Mouse (Mus musculus): ENCODE data around the gene Dennd2a. TPM values are rescaled to one million over a fixed set of nuclear protein-coding genes. Genes with fewer than 3 reads are reported as not detected.
A peak's percentile ranks its signal among the peaks of the same experiment; 100 is the strongest.
"Not testable (repeated sequence)": the region's sequence is repeated elsewhere in the genome, so short reads cannot be mapped to it uniquely, and the experiment has no call there.

Gene Dennd2a
- total RNA-seq, 2 experiments from 2014 or later: 8.2 to 10.9 TPM

- peak; percentile 76 for DNase-seq
- intact Hi-C loops (cut with DNase I; ENCODE audit: low total_unique reads): loop anchor here (2.0 kb wide), 1 partner anchor 100 kb away; no protein-coding TSS in a partner anchor
These were observed 94.8 kb downstream of the Dennd2a start for GRCm38 (mm10) chr6:39462621-39463538.

DNA sequence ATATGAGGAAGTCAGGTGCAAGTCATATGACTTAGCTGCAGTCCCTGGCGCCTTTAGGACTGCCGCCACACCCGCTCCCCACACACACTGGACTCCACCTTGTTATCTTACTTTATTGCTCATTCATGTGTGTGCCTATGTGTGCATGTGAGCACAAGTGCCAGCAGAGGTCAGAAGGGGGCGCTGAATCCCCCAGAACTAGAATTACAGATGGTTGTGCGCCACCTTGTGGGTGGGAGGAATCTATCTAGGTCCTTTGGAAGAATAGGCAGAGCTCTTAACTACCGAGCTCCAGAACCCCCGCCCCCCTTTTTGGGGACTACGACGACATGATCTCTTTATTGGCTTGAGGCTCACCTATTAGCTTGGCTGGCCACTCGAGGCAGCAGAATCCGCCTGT is 97.6 kb downstream of the Dennd2a start:
- no peak for DNase-seq
- intact Hi-C loops (cut with DNase I; ENCODE audit: low total_unique reads): no loop called here

DNA sequence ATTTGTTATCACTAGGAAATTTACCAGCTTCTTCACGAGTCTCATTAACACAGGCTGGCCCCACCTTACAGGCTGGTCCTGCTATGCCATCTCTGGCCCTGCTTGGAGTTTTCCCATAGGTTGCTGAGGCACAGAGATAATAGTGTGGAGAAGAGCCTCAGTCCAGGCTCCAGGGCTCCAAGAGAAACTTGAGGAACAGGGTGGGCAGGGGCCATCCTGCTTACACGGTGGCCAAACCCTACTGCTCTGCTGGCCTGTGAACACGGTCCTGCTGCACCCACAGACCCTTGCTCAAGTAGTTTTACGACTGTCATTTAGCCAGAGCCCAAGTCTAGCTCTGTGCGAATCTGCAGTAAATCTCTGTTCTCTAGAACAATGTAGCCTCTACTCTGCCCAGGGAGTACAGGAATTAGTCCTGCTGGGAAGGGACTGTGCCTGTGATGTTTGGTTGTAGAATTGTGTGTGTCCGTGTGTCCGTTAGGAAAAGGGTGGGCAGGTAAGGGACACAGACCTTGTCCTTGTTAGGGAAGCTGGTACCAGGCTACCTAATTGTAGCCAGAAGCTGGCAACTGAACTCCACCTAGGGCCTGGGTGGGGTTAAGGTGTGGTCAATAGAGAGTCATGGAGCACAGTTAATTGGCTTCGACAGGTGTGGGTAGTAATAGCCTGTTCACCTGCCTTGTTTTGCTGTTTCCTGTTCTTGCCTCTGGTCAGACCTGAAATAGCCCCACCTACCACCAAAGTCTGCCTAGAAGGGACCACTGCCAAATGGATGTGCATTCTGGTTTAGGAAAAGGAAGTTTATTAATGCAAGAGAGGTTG is 102.1 kb downstream of the Dennd2a start:
- intact Hi-C loops (cut with DNase I; ENCODE audit: low total_unique reads): no loop called here
- no peak for DNase-seq

DNA sequence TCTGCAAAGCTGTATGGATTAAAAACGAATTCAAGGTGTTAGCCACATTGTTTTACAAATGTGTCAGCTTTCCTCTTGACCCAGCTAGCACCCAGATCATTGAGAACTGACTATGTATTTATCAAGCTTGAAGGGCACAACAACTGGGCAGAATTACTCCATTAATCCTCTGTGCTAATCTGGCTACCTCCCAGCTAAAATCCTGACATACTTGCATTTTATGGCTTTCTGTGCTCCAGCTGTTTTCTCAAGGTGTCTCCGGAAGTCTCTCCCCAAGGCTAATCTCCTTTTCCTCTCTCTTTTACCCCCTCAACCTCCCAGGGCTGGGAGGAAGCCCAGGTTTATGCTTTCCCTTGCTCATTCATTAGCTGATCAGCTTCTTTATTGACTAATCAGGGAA is 103.1 kb downstream of the Dennd2a start:
- intact Hi-C loops (cut with DNase I; ENCODE audit: low total_unique reads): no loop called here
- no peak for DNase-seq

- intact Hi-C loops (cut with DNase I; ENCODE audit: low total_unique reads): no loop called here
- DNase-seq: no peak
These were observed 104.1 kb downstream of the Dennd2a start for GRCm38 (mm10) chr6:39453564-39453963.

GRCm38 (mm10) chr6:39451033-39451432 is 106.6 kb downstream of the Dennd2a start:
- intact Hi-C loops (cut with DNase I; ENCODE audit: low total_unique reads): no loop called here
- no peak for DNase-seq

- intact Hi-C loops (cut with DNase I; ENCODE audit: low total_unique reads): no loop called here
- DNase-seq: no peak
These were observed 107.1 kb downstream of the Dennd2a start for GRCm38 (mm10) chr6:39450580-39450979.

- DNase-seq: no peak
- intact Hi-C loops (cut with DNase I; ENCODE audit: low total_unique reads): no loop called here
These were observed 110.1 kb downstream of the Dennd2a start for GRCm38 (mm10) chr6:39447429-39448185.

DNA sequence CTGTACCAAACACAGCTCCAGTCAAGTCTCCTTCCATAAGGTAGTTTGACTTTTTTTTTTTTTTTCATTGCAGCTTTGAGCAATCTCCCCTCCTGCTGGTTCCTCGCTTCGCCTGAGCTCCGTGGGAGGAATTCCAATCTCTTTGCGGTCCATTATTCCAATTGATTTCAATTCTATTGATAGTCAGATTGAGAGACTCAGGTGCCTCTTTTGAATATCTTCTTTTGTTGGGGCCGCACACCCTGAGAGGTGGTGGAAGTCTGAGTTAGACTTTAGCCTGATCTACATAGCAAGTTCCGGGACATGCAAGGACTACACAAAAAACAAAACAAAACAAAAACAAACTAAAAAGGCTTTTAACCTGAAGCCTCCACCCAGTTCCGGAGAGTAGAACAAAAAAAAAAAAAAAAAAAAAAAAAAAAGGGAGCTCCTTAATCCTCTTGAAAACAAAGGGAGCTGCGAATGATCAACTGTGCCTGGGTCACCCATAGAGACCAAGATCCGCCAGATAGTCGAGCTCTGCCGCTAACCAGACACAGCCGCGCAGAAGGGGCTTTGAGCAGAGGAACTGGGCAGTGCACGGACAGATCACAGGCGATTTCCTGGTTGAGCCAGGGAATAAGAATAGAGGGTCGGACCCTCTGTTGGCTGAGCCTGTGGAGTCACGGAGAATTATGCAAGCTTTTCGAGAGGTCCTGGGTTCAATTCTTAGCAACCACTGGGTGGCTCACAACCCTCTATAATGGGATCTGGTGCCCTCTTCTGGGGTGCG is 111.7 kb downstream of the Dennd2a start:
- DNase-seq: no peak
- intact Hi-C loops (cut with DNase I; ENCODE audit: low total_unique reads): no loop called here

DNA sequence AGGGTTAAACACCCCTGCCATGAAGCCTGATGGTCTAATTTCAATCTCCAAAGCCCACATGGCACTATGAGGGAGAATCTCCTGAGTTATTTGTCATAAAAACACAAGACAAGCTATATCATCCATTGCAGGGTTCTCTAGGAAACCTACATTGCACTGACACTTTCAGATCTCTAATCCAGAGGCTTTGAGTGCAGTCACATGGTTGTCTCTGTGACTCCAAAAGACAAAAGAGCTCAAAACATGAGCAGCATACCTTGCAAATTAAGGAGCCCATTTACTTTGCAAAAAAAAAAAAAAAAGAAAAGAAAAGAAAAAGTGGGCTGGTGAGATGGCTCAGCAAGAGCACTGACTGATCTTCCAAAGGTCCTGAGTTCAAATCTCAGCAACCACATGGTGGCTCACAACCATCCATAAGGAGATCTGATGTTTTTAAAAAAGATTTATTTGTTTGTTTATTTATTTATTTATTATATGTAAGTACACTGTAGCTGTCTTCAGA is 114.8 kb downstream of the Dennd2a start:
- intact Hi-C loops (cut with DNase I; ENCODE audit: low total_unique reads): no loop called here
- DNase-seq: no peak

GRCm38 (mm10) chr6:39440207-39440606 is 117.5 kb downstream of the Dennd2a start:
- DNase-seq: no peak
- intact Hi-C loops (cut with DNase I; ENCODE audit: low total_unique reads): no loop called here

- DNase-seq; intact Hi-C loops (cut with DNase I; ENCODE audit: low total_unique reads): not testable (repeated sequence)
These were observed 120.1 kb downstream of the Dennd2a start for GRCm38 (mm10) chr6:39437519-39437918.

DNA sequence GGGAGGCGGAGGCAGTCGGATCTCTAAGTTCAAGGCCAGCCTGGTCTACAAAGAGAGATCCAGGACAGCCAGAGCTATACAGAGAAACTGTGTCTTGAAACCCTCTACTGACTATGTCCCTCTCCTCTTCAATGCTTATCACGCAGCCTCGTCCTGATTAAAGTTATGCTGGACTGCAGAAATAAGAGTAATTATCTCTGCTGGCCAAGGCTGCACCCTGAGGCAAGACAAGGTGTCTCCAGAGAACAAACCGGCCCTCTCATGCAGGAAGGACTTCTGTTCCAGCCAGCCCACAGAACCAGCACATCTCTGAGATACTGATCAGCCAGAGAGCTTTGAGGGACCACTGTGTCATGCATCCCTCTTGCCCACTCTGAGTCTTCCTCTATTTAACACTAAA is 121.8 kb downstream of the Dennd2a start:
- intact Hi-C loops (cut with DNase I; ENCODE audit: low total_unique reads): no loop called here
- DNase-seq: no peak

- intact Hi-C loops (cut with DNase I; ENCODE audit: low total_unique reads): no loop called here
- no peak for DNase-seq
These were observed 122.7 kb downstream of the Dennd2a start for GRCm38 (mm10) chr6:39434886-39435492.

GRCm38 (mm10) chr6:39434111-39434885 is 123.4 kb downstream of the Dennd2a start:
- intact Hi-C loops (cut with DNase I; ENCODE audit: low total_unique reads): no loop called here
- no peak for DNase-seq

DNA sequence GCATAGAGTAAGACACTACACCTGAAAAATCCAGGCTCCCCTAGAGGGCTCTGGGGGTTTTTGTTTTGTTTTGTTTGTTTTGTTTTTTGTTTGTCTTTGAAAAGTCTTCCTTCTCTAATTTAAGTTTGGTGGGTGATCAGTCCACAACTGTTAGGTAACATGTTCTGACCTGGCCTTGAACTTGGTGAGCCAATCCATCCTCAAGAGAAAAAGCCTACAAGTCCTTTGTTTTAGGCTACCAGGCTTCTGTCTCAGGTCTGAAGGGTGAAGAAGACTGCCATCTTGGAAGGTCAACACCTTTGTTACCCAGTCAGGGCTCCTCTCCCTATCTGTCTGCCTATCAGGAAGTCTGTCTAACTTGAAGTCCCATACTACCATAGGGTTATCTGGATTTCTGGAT is 124.0 kb downstream of the Dennd2a start:
- no peak for DNase-seq
- intact Hi-C loops (cut with DNase I; ENCODE audit: low total_unique reads): no loop called here

- intact Hi-C loops (cut with DNase I; ENCODE audit: low total_unique reads): no loop called here
- DNase-seq: no peak
These were observed 124.5 kb downstream of the Dennd2a start for GRCm38 (mm10) chr6:39433174-39433573.

DNA sequence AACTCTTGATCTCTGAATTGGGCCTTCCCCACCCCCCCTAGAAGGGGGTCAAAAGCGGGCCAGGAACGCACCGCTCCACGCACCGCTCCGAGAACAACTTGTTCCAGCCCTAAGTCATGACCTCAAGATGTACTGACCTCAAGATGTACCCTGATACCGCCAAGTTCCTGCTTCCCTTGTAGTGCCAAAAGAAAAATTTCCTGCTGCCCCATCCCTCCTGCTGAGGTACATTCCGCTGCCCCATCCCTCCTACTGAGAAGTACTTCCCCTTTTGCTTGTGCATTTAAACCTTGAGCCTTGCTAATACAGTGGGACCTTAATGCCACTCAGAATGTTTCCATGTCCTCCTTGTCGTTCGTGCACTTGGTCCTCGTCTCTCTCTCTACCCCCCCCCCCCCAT is 126.9 kb downstream of the Dennd2a start:
- no peak for DNase-seq
- intact Hi-C loops (cut with DNase I; ENCODE audit: low total_unique reads): no loop called here

All from gastrocnemius, postnatal 14 days (tissue).